In the genomic region with DNA sequence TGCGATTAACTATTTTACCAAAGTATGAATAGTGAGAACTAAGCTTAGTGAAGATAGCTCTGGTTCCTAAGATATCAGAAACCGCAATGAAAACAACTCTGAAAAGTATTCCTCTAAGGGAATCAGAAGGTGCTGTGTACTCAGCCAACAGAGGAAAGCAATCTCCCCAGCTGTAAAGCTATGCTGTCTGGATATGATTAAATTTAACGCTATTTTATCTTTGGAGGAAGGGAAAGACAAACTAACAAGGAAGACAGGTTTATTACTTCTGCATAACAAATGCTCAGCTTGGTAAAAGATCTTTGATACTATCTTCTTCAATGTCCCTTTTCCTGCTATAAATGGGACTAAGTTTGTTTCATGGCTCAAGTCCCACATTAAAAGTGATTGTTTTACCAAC, we compare ENCODE assay signal across 24 mouse cellular contexts.
"Had no signal": no experiment of that assay in that cellular context is flagged by ENCODE, and none has a peak within 500 bp of the region (broad histone marks: within the 10 kb centered on the region; RNA-seq: fewer than 3 reads in every experiment).

No protein-coding gene starts in this region.

- H3K27ac ChIP-seq: heart, adult 2 months; heart, embryonic 13.5 days; heart, embryonic 15.5 days; hindbrain, embryonic 13.5 days; hindbrain, embryonic 15.5 days; hindbrain, postnatal 0 days; limb, embryonic 13.5 days; limb, embryonic 15.5 days; liver, embryonic 12.5 days; liver, embryonic 14.5 days had no signal

- H3K9ac ChIP-seq: heart, embryonic 13.5 days; heart, embryonic 15.5 days; hindbrain, embryonic 13.5 days; hindbrain, embryonic 15.5 days; limb, embryonic 13.5 days; limb, embryonic 15.5 days; liver, embryonic 12.5 days; liver, embryonic 14.5 days had no signal

- H3K27me3 ChIP-seq: heart, embryonic 13.5 days; heart, embryonic 15.5 days; hindbrain, embryonic 13.5 days; hindbrain, embryonic 15.5 days; limb, embryonic 13.5 days; limb, embryonic 15.5 days; liver, embryonic 12.5 days had no signal

- DNase-seq: gastrocnemius, postnatal 14 days; gastrocnemius, postnatal 36 days; heart, adult 11 months; heart, adult 2 months; heart, postnatal 14 days; heart, postnatal 36 days; kidney, adult 18-20 months; kidney, adult 9 months; kidney, postnatal 14 days; layer of hippocampus, adult 9-11 months; layer of hippocampus, postnatal 36 days; left cerebral cortex, postnatal 4 days; lung, adult 18-20 months had no signal

- H3K36me3 ChIP-seq: heart, embryonic 13.5 days; heart, embryonic 15.5 days; hindbrain, embryonic 13.5 days; hindbrain, embryonic 15.5 days; limb, embryonic 13.5 days; limb, embryonic 15.5 days; liver, embryonic 12.5 days had no signal

- H3K4me3 ChIP-seq: heart, adult 2 months; heart, embryonic 13.5 days; heart, embryonic 15.5 days; hindbrain, embryonic 13.5 days; hindbrain, embryonic 15.5 days; limb, embryonic 13.5 days; limb, embryonic 15.5 days; liver, embryonic 12.5 days had no signal

- H3K9me3 ChIP-seq: heart, embryonic 13.5 days; heart, embryonic 15.5 days; hindbrain, embryonic 13.5 days; hindbrain, embryonic 15.5 days; limb, embryonic 13.5 days; limb, embryonic 15.5 days; liver, embryonic 12.5 days had no signal

- H3K4me2 ChIP-seq: heart, embryonic 11.5 days; heart, embryonic 13.5 days; heart, embryonic 15.5 days; hindbrain, embryonic 13.5 days; hindbrain, embryonic 15.5 days; limb, embryonic 13.5 days; limb, embryonic 15.5 days; liver, embryonic 12.5 days had no signal

- ATAC-seq: hindbrain, postnatal 0 days; intestine, embryonic 16.5 days; liver, embryonic 12.5 days had no signal

- H3K4me1 ChIP-seq: heart, embryonic 13.5 days; heart, embryonic 15.5 days; hindbrain, embryonic 13.5 days; hindbrain, embryonic 15.5 days; limb, embryonic 13.5 days; limb, embryonic 15.5 days; liver, embryonic 12.5 days had no signal
